Mouse (Mus musculus) hindbrain, embryonic 14.5 days (tissue): ENCODE results near the gene Mrgpra2a. TPM values are rescaled to one million over a fixed set of nuclear protein-coding genes. Genes with fewer than 3 reads are reported as not detected.

Experiments used
- ATAC-seq: fragments of 200-750 bp; cut with Nextera tagmentation; 2 replicates; pipeline ENCODE4 v1.8.0; 2017; ENCODE audit warnings: moderate number of reproducible peaks, mild to moderate bottlenecking, moderate TSS enrichment, moderate library complexity; ENCODE audit not compliant: low FRiP score
- DNase-seq: peaks from one replicate; pipeline ENCODE4 v3.0.0-alpha.2; 2015; ENCODE audit warnings: low spot score
- H3K27ac ChIP-seq: fragments of 300-500 bp; sonication (generic); 2 replicates; pipeline ENCODE4 v1.5.1; 2014; ENCODE audit warnings: mild to moderate bottlenecking, moderate library complexity
- H3K27me3 ChIP-seq: fragments of 300-500 bp; sonication (generic); 2 replicates; pipeline ENCODE4 v1.6.1; 2014; ENCODE audit warnings: mild to moderate bottlenecking, low read length, mixed read lengths; ENCODE audit not compliant: control insufficient read depth, insufficient read depth
- H3K36me3 ChIP-seq: fragments of 300-500 bp; sonication (generic); replicated peaks from 2 replicates; pipeline ENCODE4 v1.6.1; 2014; ENCODE audit not compliant: control insufficient read depth, insufficient read depth
- H3K4me1 ChIP-seq: fragments of 300-500 bp; sonication (generic); replicated peaks from 2 replicates; pipeline ENCODE4 v1.6.1; 2014; ENCODE audit warnings: antibody characterized with exemption, low read length, mixed read lengths; ENCODE audit not compliant: control insufficient read depth, insufficient read depth
- H3K4me2 ChIP-seq: fragments of 300-500 bp; sonication (generic); replicated peaks from 2 replicates; pipeline ENCODE4 v1.6.1; 2014; ENCODE audit warnings: mild to moderate bottlenecking, moderate library complexity
- H3K4me3 ChIP-seq: fragments of 300-500 bp; sonication (generic); replicated peaks from 2 replicates; pipeline ENCODE4 v1.5.1; 2014; ENCODE audit warnings: mild to moderate bottlenecking, low read length
- H3K9ac ChIP-seq: fragments of 300-500 bp; sonication (generic); 2 replicates; pipeline ENCODE4 v1.6.1; 2014
- H3K9me3 ChIP-seq: fragments of 300-500 bp; sonication (generic); 2 replicates; pipeline ENCODE4 v1.6.1; 2016; ENCODE audit warnings: low read length; ENCODE audit not compliant: control insufficient read depth
- WGBS: fragments of 180-500 bp; shearing (Covaris S2); extraction: QIAGEN DNeasy Blood & Tissue Kit; methylation state at CpG from one replicate; pipeline ENCODE4 v1.1.7; 2014; 5-methylcytosine and 5-hydroxymethylcytosine counted together
- polyA plus RNA-seq: library from polyadenylated mRNA; unstranded; fragments of >200 nt; fragmentation: Nextera tagmentation; extraction: Ambion mirVana; gene quantifications from 2 replicates; pipeline ENCODE4 v1.2.1, GENCODE M21; 2014

The Mrgpra2a gene
- polyA plus RNA-seq, 1 experiment from 2014 or later, result not detected

DNA sequence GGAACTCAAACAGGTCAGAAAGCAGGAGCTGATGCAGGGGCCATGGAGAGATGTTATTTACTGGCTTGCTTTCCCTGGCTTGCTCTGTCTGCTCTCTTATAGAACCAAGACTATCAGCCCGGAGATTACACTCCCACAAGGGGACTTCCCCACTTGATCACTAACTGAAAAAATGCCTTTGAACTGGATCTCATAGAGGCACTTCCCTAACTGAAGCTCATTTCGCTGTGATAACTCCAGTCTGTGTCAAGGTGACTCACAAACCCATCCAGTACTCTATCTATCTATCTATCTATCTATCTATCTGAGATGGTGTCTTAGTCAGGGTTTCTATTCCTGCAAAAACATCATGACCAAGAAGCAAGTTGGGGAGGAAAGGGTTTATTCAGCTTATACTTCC, 41.3 kb downstream of the Mrgpra2a start:
- DNase-seq (no peak), ATAC-seq (no peak)
- Histone ChIP-seq H3K9me3 (peaks cover 18% of the 10 kb centered on the region; the same call in 1 of the 2 replicates), H3K27ac (no peak overlapping the region), H3K4me2 (no peak overlapping the region), H3K4me3 (no peak overlapping the region), H3K36me3 (no peaks in the 10 kb centered on the region), H3K4me1 (no peaks in the 10 kb centered on the region), H3K9ac (no peak overlapping the region), H3K27me3 (no peaks in the 10 kb centered on the region)
- WGBS, result 62% methylated on average over 2 of the region's 2 CpGs

DNA sequence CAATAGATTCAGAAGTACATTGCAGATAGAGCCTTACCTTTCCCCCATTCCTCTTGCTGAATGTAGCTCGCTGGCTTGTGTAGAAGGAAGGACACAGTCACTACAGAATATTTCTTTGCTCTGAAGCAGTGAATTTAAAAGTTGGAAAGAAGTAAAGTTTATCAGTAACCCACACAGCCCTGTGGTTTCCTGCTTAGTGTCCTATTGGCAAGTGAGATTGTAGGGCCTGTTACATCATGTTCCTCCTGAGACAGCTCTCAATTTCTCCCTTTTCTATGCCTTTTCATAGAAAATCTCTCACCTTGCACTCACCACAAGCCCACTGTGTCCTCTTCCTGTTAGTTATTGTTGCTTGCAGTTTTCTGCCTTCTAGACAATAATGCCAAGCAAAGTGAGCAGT, 42.4 kb downstream of the Mrgpra2a start:
- ATAC-seq (no peak), DNase-seq (no peak)
- no peaks in the 10 kb centered on the region for H3K27me3 ChIP-seq
- H3K9ac ChIP-seq, result no peak overlapping the region
- no peaks in the 10 kb centered on the region for H3K36me3 ChIP-seq
- 54% methylated on average over 1 of the region's 1 CpGs for WGBS
- no peak overlapping the region for H3K4me2 ChIP-seq
- H3K9me3 ChIP-seq, result peaks cover 18% of the 10 kb centered on the region; the same call in 1 of the 2 replicates
- no peaks in the 10 kb centered on the region for H3K4me1 ChIP-seq
- H3K27ac ChIP-seq, result no peak overlapping the region
- no peak overlapping the region for H3K4me3 ChIP-seq

DNA sequence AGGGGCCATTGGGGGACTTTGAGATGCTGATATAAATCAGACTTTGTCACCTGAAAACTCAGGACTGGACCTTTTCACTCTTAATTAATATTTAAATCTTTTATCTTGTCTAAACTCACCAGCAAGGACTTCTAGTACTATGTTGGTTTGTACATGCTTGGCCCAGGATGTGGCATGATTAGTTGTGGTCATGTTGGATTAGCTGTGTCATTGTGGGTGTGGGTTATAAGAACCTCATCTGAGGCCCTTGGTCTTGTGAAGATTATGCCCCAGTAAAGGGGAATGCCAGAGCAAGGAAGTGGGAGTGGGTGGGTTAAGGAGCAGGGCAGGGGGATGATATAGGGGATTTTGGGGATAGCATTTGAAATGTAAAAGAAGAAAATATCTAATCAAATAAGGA, 50.8 kb downstream of the Mrgpra2a start:
- ATAC-seq (no peak), DNase-seq (no peak)
- Histone ChIP-seq H3K4me1 (no peaks in the 10 kb centered on the region), H3K9me3 (peaks cover 27% of the 10 kb centered on the region), H3K27me3 (no peaks in the 10 kb centered on the region), H3K9ac (no peak overlapping the region), H3K4me3 (no peak overlapping the region), H3K27ac (no peak overlapping the region), H3K36me3 (no peaks in the 10 kb centered on the region), H3K4me2 (no peak overlapping the region)

Other genes starting within 250 kb of the Mrgpra2a start
- not detected in 2 replicates for gene Mrgpra6, start 247.2 kb downstream of the Mrgpra2a start, polyA plus RNA-seq
- gene Mrgpra9, start 199.3 kb downstream of the Mrgpra2a start, polyA plus RNA-seq, result not detected in 2 replicates
- not detected in 2 replicates for gene Mrgpra1, start 97.9 kb downstream of the Mrgpra2a start, polyA plus RNA-seq
- not detected in 2 replicates for gene Mrgpra2b, start 76.7 kb upstream of the Mrgpra2a start, polyA plus RNA-seq
- gene Mrgpra3, start 149.2 kb upstream of the Mrgpra2a start, polyA plus RNA-seq, result not detected in 2 replicates